Mouse (Mus musculus) thymus, postnatal 4 days (tissue): ENCODE results near the gene N4bp2l1.
A peak's percentile ranks its signal among the peaks of the same experiment; 100 is the strongest.

Experiments
- DNase-seq: peaks from one replicate; pipeline ENCODE4 v3.0.0; 2021

The N4bp2l1 gene

GRCm38 (mm10) chr5:150598202-150599119 is 1.5 kb upstream of the N4bp2l1 start:
- DNase-seq = peak; percentile 33

- DNase-seq = peak; percentile 23
Observed at GRCm38 (mm10) chr5:150595366-150596016, 1.5 kb downstream of the N4bp2l1 start.

DNA sequence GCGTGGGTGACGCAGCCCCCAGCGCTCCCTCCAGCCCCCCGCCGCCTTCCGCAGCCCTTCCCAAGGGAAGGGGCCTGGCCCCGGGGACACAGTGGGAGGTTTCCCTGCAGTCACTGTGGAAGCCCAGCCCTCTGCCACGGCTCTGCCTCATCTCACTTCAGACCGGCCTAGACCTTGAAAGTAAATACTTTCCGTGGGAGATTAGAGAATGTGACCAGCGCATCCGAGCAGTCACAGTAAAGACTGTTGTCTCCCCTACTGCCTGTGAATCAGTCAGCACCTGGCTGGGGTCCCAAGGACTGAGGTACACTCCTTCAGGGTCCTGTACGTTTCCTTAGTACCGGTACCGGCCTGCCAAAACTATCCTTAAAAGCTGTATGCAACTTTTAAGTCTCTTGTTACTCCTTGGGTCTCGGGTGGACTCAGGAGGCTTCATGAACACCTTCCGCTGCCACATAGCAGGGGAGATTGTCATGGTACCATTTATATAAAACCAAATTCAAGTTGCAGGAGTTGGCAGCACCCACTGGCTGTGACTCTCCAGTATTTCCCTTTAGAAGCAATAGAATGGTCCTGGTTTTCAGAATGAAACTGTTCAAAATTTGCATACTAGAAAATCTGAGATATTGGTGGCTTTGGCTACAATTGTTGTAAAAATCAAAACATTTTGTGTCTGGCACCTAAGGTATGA is 2.2 kb downstream of the N4bp2l1 start:
- DNase-seq = no peak

DNA sequence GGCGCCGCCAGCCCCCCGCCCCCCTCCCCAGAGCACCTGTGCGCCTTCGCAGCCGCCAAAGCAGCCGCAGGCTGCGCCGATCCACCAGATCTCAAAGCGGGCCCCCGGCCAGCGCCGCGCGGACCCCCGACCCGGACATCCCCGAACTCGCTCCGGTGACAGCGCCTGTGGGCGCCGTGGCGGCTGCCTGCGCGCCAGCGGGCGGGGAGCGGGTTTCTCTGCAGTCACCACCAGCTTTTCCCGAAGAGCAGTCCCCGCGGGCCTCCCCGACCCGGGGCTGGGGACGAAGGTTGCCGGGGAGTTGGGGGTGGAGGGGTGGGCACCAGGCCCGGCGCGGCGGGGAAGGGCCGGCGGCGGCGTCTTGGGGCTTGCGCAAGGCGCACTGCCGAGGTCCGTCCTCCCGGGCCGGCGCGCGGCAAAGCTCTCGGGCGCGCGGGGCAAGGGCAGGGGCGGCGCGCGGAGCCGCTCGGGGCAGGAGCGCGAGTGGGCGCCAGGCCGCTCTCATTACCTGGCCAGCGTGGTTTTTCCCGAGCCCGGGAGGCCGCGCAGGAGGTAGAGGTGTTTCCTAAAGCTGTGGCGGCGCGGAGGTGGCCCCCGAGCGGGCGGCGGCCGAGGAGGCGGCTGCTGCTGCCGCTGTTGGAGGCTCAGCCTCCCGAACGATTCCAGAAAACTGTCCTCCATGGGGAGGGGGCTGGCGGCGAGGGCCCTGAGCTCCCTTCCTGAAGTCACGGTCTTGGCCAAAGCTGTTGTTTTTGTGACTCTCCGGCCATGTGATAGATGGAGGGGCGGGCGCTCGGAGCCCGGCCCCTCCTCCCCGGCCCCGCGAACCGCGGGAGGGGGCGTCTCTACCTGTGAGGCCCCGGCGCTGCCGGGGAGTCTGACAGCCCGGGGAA is 3.0 kb downstream of the N4bp2l1 start:
- DNase-seq = peak; percentile 77

- peak; percentile 78 for DNase-seq
Observed at GRCm38 (mm10) chr5:150592904-150593755, 3.9 kb downstream of the N4bp2l1 start.

- no peak for DNase-seq
Observed at GRCm38 (mm10) chr5:150592186-150592903, 4.6 kb downstream of the N4bp2l1 start.

GRCm38 (mm10) chr5:150589945-150590344 is 7.0 kb downstream of the N4bp2l1 start:
- DNase-seq = no peak

GRCm38 (mm10) chr5:150584337-150584729 is 12.7 kb downstream of the N4bp2l1 start:
- no peak for DNase-seq

- peak; percentile 21 for DNase-seq
Observed at GRCm38 (mm10) chr5:150583622-150584336, 13.2 kb downstream of the N4bp2l1 start.

DNA sequence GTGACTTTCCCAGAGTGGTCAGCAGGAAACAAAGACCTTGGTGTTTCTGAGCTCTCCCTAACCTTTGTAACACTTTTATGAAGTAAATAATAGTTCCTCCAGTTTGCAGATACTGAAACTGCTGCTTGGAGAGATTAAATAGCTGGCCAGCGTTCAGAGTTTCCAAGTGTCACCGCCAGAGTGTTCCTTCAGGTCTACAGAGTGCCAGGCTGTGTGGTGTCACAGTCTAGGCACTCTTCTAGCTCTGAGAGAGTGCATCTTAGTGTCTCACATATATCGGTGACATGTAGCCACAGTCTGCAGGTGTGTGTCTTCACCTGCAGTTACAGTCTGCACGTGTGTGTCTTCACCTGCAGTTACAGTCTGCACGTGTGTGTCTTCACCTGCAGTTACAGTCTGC is 13.8 kb downstream of the N4bp2l1 start:
- DNase-seq = no peak

DNA sequence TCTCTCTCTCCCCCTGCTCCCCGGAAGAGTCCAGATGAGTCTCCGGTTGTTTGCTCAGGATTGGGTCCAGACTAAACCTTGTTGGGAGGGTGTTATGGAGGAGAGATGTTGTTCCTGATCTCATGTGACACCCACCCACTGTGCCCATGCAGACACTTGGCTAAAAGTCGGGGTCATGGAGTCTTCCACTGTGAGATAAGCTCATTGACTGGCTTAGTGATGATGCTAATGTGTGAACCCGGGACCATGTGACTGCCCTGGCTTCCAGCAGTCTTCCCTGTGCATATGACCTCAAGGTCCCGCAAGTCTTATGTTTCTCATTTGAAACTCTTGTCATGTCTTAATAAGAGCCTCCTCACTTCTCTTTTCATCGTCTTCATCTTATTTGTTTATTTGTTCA is 15.8 kb downstream of the N4bp2l1 start:
- DNase-seq = no peak

DNA sequence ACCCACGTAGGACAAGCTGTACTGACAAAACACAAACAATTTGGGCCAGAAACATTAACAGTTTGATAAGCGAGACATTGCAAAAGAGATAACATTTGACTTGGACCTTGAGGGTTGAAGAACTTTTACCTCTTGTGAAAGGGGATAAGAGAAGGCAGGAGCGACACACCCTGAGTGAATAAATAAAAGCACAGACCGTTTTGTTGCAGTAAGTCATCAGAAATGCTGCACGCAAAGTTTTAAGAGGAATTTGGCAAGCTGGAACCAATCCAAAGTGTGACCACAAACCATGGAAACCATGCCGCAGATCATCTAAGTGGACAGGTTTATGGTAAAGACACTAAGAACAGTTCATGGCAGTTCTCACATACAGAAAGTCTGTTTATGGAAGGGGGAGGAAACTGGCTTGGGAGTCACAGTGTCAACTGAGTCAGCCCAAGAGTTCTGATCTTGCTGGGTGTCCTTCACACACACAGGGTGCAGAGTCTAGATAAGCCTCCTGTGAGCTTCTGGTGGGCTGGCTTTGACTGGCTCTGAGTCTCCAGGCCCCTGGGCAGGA is 18.3 kb downstream of the N4bp2l1 start:
- DNase-seq = no peak

GRCm38 (mm10) chr5:150576832-150577231 is 20.2 kb downstream of the N4bp2l1 start:
- no peak for DNase-seq

DNA sequence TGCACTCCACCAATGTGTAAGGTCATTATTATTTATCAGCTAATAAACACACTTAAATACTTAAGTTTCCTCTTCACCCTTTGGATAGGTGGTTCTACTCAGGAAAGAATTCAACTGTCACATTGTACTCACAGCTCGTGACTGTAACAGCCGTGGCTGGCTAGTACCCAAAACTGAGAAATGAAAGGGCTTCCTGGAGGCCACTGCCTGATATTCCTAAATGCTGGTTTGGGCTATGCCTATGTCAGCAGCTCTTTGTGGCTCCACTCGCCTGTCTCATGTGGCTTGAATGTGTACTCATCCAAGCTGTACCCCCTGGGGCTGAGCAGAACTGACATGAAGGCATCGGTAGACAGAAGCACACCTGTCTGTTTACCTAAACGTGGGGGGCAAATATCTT is 22.1 kb downstream of the N4bp2l1 start:
- no peak for DNase-seq

GRCm38 (mm10) chr5:150574403-150574802 is 22.6 kb downstream of the N4bp2l1 start:
- no peak for DNase-seq

DNA sequence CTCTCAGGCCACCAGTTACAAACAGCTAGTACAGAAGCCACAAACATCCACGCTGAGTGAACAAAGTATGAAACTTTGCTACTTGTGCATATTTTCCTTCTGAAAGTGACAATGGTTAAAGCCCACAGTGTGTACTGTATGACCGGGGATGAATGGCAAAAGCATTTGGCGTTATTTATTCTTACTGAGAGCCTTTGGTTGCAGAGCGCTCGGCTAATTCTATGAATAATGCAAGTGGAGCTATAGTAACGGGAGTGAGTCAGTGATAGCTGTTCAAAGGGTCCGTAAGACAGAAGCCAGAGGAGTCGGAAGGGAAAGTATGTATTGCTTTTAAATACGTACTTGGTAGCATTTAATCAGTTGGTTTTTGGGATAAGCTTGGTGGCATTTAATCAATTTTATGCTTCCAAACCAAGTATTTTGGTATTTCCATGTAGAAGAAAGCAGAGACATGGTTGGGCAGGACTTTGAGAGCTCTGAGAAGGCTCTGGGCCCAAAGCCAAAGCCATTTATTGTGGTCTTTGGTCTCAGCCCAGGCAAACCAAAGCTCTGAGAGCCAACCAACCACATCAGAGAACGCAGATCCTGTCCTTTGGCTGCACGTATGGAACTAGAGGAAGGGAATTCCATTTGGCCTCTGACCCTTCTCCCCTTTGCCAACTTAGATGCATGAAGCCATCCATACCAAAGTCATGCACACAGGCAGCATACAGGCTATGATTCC is 26.3 kb downstream of the N4bp2l1 start:
- DNase-seq = no peak

- no peak for DNase-seq
Observed at GRCm38 (mm10) chr5:150566971-150567370, 30.0 kb downstream of the N4bp2l1 start.

DNA sequence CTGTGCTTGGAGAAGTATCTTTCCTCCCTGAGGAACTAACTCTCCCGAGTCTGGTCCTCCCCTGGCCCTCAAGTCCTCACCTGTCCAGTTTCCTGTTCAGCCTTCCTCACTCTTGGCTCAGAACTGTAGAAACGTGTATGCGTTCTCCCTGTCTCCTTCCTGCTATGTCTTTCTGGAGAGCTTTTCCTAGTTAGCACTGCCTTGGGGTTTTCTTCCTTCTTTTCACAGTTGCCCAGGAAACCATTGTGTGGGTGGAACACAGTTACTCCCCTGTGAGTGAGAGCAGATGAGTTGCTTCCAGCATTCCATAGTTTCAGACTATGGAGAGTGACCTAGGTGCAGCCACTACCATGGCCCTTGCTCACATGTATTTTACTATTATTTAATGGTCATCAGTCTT is 30.8 kb downstream of the N4bp2l1 start:
- no peak for DNase-seq

DNA sequence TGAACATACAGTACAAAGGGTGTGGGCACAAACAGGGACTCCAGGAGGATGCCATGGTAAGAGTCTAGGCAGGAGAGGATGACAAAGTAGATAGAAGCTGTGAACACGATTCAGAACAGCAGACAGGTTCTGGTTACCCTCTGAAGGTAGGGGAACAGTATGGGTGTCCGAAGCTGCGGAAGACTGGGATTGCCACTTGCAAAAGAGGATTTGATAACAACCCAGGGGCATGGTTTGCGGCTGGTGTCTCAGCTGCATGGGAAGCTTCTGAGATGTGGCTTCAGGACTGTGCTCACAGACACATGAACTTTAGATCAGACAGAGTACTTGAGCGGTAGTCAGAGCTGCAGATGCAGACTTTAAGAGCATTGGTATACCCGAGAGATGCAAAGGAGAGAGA is 32.6 kb downstream of the N4bp2l1 start:
- DNase-seq = peak; percentile 2
